Mouse (Mus musculus) myocyte (in vitro differentiated cells): ENCODE results near the gene Sacm1l.

Experiments
- MAX ChIP-seq: IDR thresholded peaks from one replicate; pipeline ENCODE4 v1.6.1; 2011; ENCODE audit warnings: low read depth, mild to moderate bottlenecking, control low read depth
- MYOG ChIP-seq, 3 experiments: IDR thresholded peaks; one replicate each; pipeline ENCODE4 v1.6.1; 2011; ENCODE audit warnings: control low read depth in 2 of 3, low read depth in 2 of 3, mild to moderate bottlenecking in 2 of 3; ENCODE audit not compliant: insufficient read length in 2 of 3, control insufficient read depth in 1 of 3, insufficient read depth in 1 of 3
- POLR2A ChIP-seq: IDR thresholded peaks from one replicate; pipeline ENCODE4 v1.6.1; 2011; ENCODE audit warnings: low read depth, mild to moderate bottlenecking, control low read depth, moderate library complexity; ENCODE audit not compliant: insufficient read length
- TCF3 ChIP-seq: IDR thresholded peaks from one replicate; pipeline ENCODE4 v1.6.1; 2011; ENCODE audit warnings: low read depth, control low read depth; ENCODE audit not compliant: insufficient read length
- USF1 ChIP-seq: IDR thresholded peaks from one replicate; pipeline ENCODE4 v1.6.1; 2011; ENCODE audit warnings: low read depth, mild to moderate bottlenecking, control low read depth, moderate library complexity

GRCm38 (mm10) chr9:123515087-123515486 is 14.5 kb upstream of the Sacm1l start:
- no peak for TF ChIP-seq MAX
- TF ChIP-seq POLR2A: no peak
- no peak for TF ChIP-seq MYOG (IDR thresholded peaks at IDR 0.05; ENCODE audit: control insufficient read depth in 1 of 3, insufficient read depth in 1 of 3, insufficient read length in 2 of 3, low read depth in 2 of 3)
- TF ChIP-seq TCF3: no peak
- no peak for TF ChIP-seq USF1
